Mouse (Mus musculus): Measurements from ENCODE around the gene Gm3594.
"Not testable (repeated sequence)": the region's sequence is repeated elsewhere in the genome, so short reads cannot be mapped to it uniquely, and the experiment has no call there.

DNA sequence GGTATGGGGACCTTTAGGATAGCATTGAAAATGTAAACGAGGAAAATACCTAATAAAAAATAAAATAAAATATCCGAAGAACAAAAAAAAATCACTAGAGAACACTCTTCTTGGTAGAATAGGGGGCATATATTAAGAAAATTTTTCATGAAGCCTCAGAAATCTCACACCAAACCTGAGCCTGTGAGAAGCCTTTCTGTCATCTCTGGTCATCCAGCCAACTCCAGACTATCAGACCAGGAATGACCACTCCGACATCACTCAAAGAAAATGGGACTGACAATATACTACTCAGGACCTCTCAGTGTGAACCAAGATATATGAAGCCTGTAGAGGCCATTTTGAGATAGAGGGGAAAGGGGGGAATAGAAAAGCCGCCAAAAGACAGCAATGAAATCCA is 3.6 kb downstream of the Gm3594 start:
- TF ChIP-seq CTCF (IDR thresholded peaks at IDR 0.05; ENCODE audit: extremely low read depth, insufficient read length, insufficient replicate concordance, low read depth, low read length); POLR2A (IDR thresholded peaks at IDR 0.05; ENCODE audit: low read depth, low read length): not testable (repeated sequence)

Data from small intestine, adult 2 months (tissue).